Mouse (Mus musculus) midbrain, embryonic 10.5 days (tissue): ENCODE results near the gene Sacs. TPM values are rescaled to one million over a fixed set of nuclear protein-coding genes. Genes with fewer than 3 reads are reported as not detected.
A peak's percentile ranks its signal among the peaks of the same experiment; 100 is the strongest.

ENCODE experiments used
- DNase-seq: peaks from one replicate; pipeline ENCODE4 v3.0.0-alpha.2; 2017; ENCODE audit warnings: low spot score
- H3K27ac ChIP-seq: fragments of 300-500 bp; sonication (generic); replicated peaks from 2 replicates; pipeline ENCODE4 v1.5.1; 2016; ENCODE audit warnings: mild to moderate bottlenecking
- H3K27me3 ChIP-seq: fragments of 300-500 bp; sonication (generic); 2 replicates; pipeline ENCODE4 v1.6.1; 2016; ENCODE audit warnings: low read depth, mild to moderate bottlenecking; ENCODE audit not compliant: poor library complexity, severe bottlenecking
- H3K36me3 ChIP-seq: fragments of 300-500 bp; sonication (generic); 2 replicates; pipeline ENCODE4 v1.6.1; 2016; ENCODE audit warnings: mild to moderate bottlenecking, moderate library complexity
- H3K4me1 ChIP-seq: fragments of 300-500 bp; sonication (generic); 2 replicates; pipeline ENCODE4 v1.6.1; 2016
- H3K4me3 ChIP-seq: fragments of 300-500 bp; sonication (generic); 2 replicates; pipeline ENCODE4 v1.5.1; 2016; ENCODE audit warnings: mild to moderate bottlenecking, moderate library complexity
- H3K9me3 ChIP-seq: fragments of 300-500 bp; sonication (generic); replicated peaks from 2 replicates; pipeline ENCODE4 v1.6.1; 2016; ENCODE audit warnings: mild to moderate bottlenecking
- WGBS: fragments of 180-500 bp; shearing (Covaris S2); methylation state at CpG from one replicate; pipeline ENCODE4 v1.1.7; 2016; 5-methylcytosine and 5-hydroxymethylcytosine counted together
- polyA plus RNA-seq: library from polyadenylated mRNA; unstranded; fragments of >200 nt; fragmentation: Nextera tagmentation; extraction: Ambion mirVana; gene quantifications from 2 replicates; pipeline ENCODE4 v1.2.1, GENCODE M21; 2016

Sacs gene
- polyA plus RNA-seq, 1 experiment from 2014 or later = 2.9 TPM

DNA sequence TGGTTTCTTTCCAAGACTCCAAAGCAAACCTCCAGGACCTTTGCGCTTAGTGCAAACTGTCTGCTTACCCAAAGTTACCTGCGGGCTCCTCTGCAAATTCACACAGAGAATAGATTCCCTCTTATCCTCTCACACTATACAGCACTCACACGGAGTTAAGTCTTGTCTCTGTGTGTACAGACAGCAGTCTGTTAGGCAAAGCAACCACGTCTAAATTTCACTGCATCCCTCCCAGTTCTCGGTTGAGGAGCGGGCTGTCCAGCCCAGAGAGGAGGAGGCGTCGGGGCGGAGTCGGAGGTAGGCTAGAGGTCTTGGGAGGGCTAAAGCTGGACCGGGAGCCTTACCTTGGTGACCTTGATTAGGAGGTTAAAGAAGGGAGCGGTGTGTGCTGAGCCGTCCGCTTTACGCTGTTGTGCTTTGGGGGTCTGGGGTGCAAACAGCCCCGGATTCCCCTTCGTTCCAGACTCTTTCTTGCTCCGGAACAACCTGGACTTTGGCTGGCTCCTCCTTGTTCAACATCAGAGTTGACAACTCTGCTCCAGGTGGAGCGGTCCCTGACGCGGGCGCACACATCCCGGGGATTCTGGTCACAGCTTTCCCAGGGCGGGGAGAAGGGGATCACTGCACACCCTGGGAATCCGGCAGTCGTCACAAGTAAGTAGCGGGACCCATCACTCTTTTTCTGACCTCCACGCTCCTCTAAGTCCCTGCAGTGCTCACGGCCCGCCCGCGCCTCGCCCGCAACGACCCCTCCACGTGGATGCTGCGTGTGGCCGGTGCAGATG lies 136.3 kb downstream of the Sacs start:
- DNase-seq = peak; percentile 14
- no peaks in the 10 kb centered on the region for H3K9me3 ChIP-seq
- peaks cover 15% of the 10 kb centered on the region for H3K4me1 ChIP-seq
- peaks cover 56% of the 10 kb centered on the region for H3K27me3 ChIP-seq
- H3K27ac ChIP-seq = no peak overlapping the region
- H3K4me3 ChIP-seq = peak overlapping the region; percentile 38
- H3K36me3 ChIP-seq = no peaks in the 10 kb centered on the region
- 10% methylated on average over 38 of the region's 38 CpGs for WGBS

- DNase-seq = peak; percentile 30
- peaks cover 44% of the 10 kb centered on the region for H3K27me3 ChIP-seq
Measured at GRCm38 (mm10) chr14:61277285-61277684, 139.0 kb downstream of the Sacs start.

GRCm38 (mm10) chr14:61278676-61279300 lies 140.5 kb downstream of the Sacs start:
- WGBS = 91% methylated on average over 7 of the region's 7 CpGs
- DNase-seq = no peak

More at GRCm38 (mm10) chr14:61277285-61277684, 139.0 kb downstream of the Sacs start:
- WGBS = 45% methylated on average over 1 of the region's 1 CpGs
- Histone ChIP-seq H3K4me1 (peaks cover 15% of the 10 kb centered on the region), H3K9me3 (no peaks in the 10 kb centered on the region), H3K27ac (no peak overlapping the region), H3K4me3 (no peak overlapping the region), H3K36me3 (no peaks in the 10 kb centered on the region)

GRCm38 (mm10) chr14:61288606-61289286 lies 150.5 kb downstream of the Sacs start:
- H3K9me3 ChIP-seq = no peaks in the 10 kb centered on the region
- 77% methylated on average over 19 of the region's 19 CpGs for WGBS
- no peak overlapping the region for H3K4me3 ChIP-seq
- H3K4me1 ChIP-seq = no peaks in the 10 kb centered on the region
- H3K27me3 ChIP-seq = no peaks in the 10 kb centered on the region
- no peak for DNase-seq
- no peak overlapping the region for H3K27ac ChIP-seq
- H3K36me3 ChIP-seq = no peaks in the 10 kb centered on the region

More at GRCm38 (mm10) chr14:61278676-61279300, 140.5 kb downstream of the Sacs start:
- H3K9me3 ChIP-seq = no peaks in the 10 kb centered on the region
- H3K4me3 ChIP-seq = no peak overlapping the region
- H3K27me3 ChIP-seq = peaks cover 30% of the 10 kb centered on the region
- no peaks in the 10 kb centered on the region for H3K36me3 ChIP-seq
- no peak overlapping the region for H3K27ac ChIP-seq
- H3K4me1 ChIP-seq = peaks cover 15% of the 10 kb centered on the region

Other genes with a start within 250 kb of the Sacs start
- 76.1 and 88.7 TPM in 2 replicates for gene Tnfrsf19, start 92.0 kb upstream of the Sacs start, polyA plus RNA-seq
- not detected in 2 replicates for gene Sgcg, start 120.0 kb downstream of the Sacs start, polyA plus RNA-seq
- gene Arl11, start 171.3 kb downstream of the Sacs start, polyA plus RNA-seq = 0.15 and 0.56 TPM in 2 replicates
- gene Ebpl, start 222.0 kb downstream of the Sacs start, polyA plus RNA-seq = 10.6 and 11.0 TPM in 2 replicates